Mouse (Mus musculus) heart, embryonic 11.5 days (tissue): ENCODE measurements at regions not wholly inside any gene's neighbourhood (a gene's known extent, or its start where the extent isn't known, plus 50 kb on each side); places are given as distances from the start of the nearest gene placed in this dataset.

Source experiments
- ATAC-seq: fragments of 200-750 bp; cut with Nextera tagmentation; replicated peaks from 2 replicates; pipeline ENCODE4 v1.8.0; 2017; ENCODE audit warnings: moderate library complexity; ENCODE audit not compliant: insufficient number of reproducible peaks, low FRiP score, low TSS enrichment
- H3K27ac ChIP-seq: fragments of 300-500 bp; sonication (generic); 2 replicates; pipeline ENCODE4 v1.5.1; 2014; ENCODE audit warnings: mild to moderate bottlenecking, low read depth, low read length
- H3K27me3 ChIP-seq: fragments of 300-500 bp; sonication (generic); 2 replicates; pipeline ENCODE4 v1.6.1; 2014; ENCODE audit warnings: mild to moderate bottlenecking, low read length, mixed read lengths; ENCODE audit not compliant: control insufficient read depth, insufficient read depth
- H3K36me3 ChIP-seq: fragments of 300-500 bp; sonication (generic); 2 replicates; pipeline ENCODE4 v1.6.1; 2014; ENCODE audit warnings: mild to moderate bottlenecking, low read length, moderate library complexity, mixed read lengths; ENCODE audit not compliant: control insufficient read depth, insufficient read depth
- H3K4me1 ChIP-seq: fragments of 300-500 bp; sonication (generic); 2 replicates; pipeline ENCODE4 v1.6.1; 2014; ENCODE audit warnings: low read length; ENCODE audit not compliant: control insufficient read depth, insufficient read depth
- H3K4me2 ChIP-seq: fragments of 300-500 bp; sonication (generic); 2 replicates; pipeline ENCODE4 v1.6.1; 2014; ENCODE audit warnings: mild to moderate bottlenecking, moderate library complexity
- H3K4me3 ChIP-seq: fragments of 300-500 bp; sonication (generic); 2 replicates; pipeline ENCODE4 v1.5.1; 2014; ENCODE audit warnings: low read depth, low read length
- H3K9ac ChIP-seq: fragments of 300-500 bp; sonication (generic); 2 replicates; pipeline ENCODE4 v1.6.1; 2014; ENCODE audit warnings: mild to moderate bottlenecking, low read depth, low read length, moderate library complexity
- H3K9me3 ChIP-seq: fragments of 300-500 bp; sonication (generic); replicated peaks from 2 replicates; pipeline ENCODE4 v1.6.1; 2016; ENCODE audit warnings: low read length; ENCODE audit not compliant: control insufficient read depth
- WGBS: fragments of 180-500 bp; shearing (Covaris S2); extraction: QIAGEN DNeasy Blood & Tissue Kit; methylation state at CpG from one replicate; pipeline ENCODE4 v1.1.7; 2014; ENCODE audit not compliant: insufficient replicate concordance; 5-methylcytosine and 5-hydroxymethylcytosine counted together

- H3K9ac ChIP-seq: no peak overlapping the region
- H3K36me3 ChIP-seq: no peaks in the 10 kb centered on the region
- ATAC-seq: no peak
- H3K9me3 ChIP-seq: no peaks in the 10 kb centered on the region
- H3K4me3 ChIP-seq: no peak overlapping the region
- no peak overlapping the region for H3K4me2 ChIP-seq
- WGBS: 33% methylated on average over 3 of the region's 3 CpGs
- peaks cover 3% of the 10 kb centered on the region; the same call in 1 of the 2 replicates for H3K4me1 ChIP-seq
- H3K27me3 ChIP-seq: no peaks in the 10 kb centered on the region
- peak overlapping the region; percentile 46; the same call in 1 of the 2 replicates for H3K27ac ChIP-seq
Observed at GRCm38 (mm10) chr12:94334671-94335070, 1357.4 kb upstream of the Flrt2 start.

GRCm38 (mm10) chr12:94349623-94350156 is 1342.3 kb upstream of the Flrt2 start:
- Histone ChIP-seq H3K9me3 (no peaks in the 10 kb centered on the region), H3K4me2 (no peak overlapping the region), H3K4me3 (no peak overlapping the region), H3K27ac (no peak overlapping the region), H3K36me3 (no peaks in the 10 kb centered on the region), H3K9ac (no peak overlapping the region), H3K4me1 (no peaks in the 10 kb centered on the region), H3K27me3 (no peaks in the 10 kb centered on the region)
- WGBS: 63% methylated on average over 7 of the region's 7 CpGs
- ATAC-seq: no peak

- no peak overlapping the region for H3K4me3 ChIP-seq
- no peaks in the 10 kb centered on the region for H3K9me3 ChIP-seq
- H3K27me3 ChIP-seq: no peaks in the 10 kb centered on the region
- WGBS: 84% methylated on average over 6 of the region's 6 CpGs
- no peak overlapping the region for H3K9ac ChIP-seq
- H3K36me3 ChIP-seq: no peaks in the 10 kb centered on the region
- H3K27ac ChIP-seq: no peak overlapping the region
- no peak overlapping the region for H3K4me2 ChIP-seq
- H3K4me1 ChIP-seq: no peaks in the 10 kb centered on the region
- no peak for ATAC-seq
Observed at GRCm38 (mm10) chr12:94364269-94364668, 1327.8 kb upstream of the Flrt2 start.

GRCm38 (mm10) chr12:94399991-94400390 is 1292.0 kb upstream of the Flrt2 start:
- no peak for ATAC-seq
- no peak overlapping the region for H3K9ac ChIP-seq
- H3K4me1 ChIP-seq: no peaks in the 10 kb centered on the region; the same call in 1 of the 2 replicates
- H3K36me3 ChIP-seq: no peaks in the 10 kb centered on the region
- H3K27ac ChIP-seq: no peak overlapping the region
- H3K4me3 ChIP-seq: no peak overlapping the region
- H3K9me3 ChIP-seq: no peaks in the 10 kb centered on the region
- no peak overlapping the region for H3K4me2 ChIP-seq
- 42% methylated on average over 2 of the region's 2 CpGs for WGBS
- H3K27me3 ChIP-seq: no peaks in the 10 kb centered on the region

GRCm38 (mm10) chr12:94420918-94421317 is 1271.1 kb upstream of the Flrt2 start:
- Histone ChIP-seq H3K4me3 (no peak overlapping the region), H3K4me1 (no peaks in the 10 kb centered on the region), H3K27ac (no peak overlapping the region), H3K9ac (no peak overlapping the region), H3K4me2 (no peak overlapping the region), H3K27me3 (no peaks in the 10 kb centered on the region), H3K9me3 (no peaks in the 10 kb centered on the region), H3K36me3 (no peaks in the 10 kb centered on the region)
- WGBS: 52% methylated on average over 5 of the region's 5 CpGs
- ATAC-seq: no peak

GRCm38 (mm10) chr12:94421743-94422142 is 1270.3 kb upstream of the Flrt2 start:
- Histone ChIP-seq H3K9me3 (no peaks in the 10 kb centered on the region), H3K27me3 (no peaks in the 10 kb centered on the region), H3K4me1 (no peaks in the 10 kb centered on the region), H3K36me3 (no peaks in the 10 kb centered on the region), H3K4me2 (no peak overlapping the region), H3K4me3 (no peak overlapping the region), H3K9ac (no peak overlapping the region), H3K27ac (no peak overlapping the region)
- WGBS: 56% methylated on average over 3 of the region's 3 CpGs
- no peak for ATAC-seq

GRCm38 (mm10) chr12:94424340-94424981 is 1267.6 kb upstream of the Flrt2 start:
- no peaks in the 10 kb centered on the region for H3K27me3 ChIP-seq
- no peak overlapping the region for H3K9ac ChIP-seq
- no peaks in the 10 kb centered on the region for H3K9me3 ChIP-seq
- H3K4me2 ChIP-seq: no peak overlapping the region
- no peak overlapping the region for H3K27ac ChIP-seq
- no peaks in the 10 kb centered on the region for H3K36me3 ChIP-seq
- no peak overlapping the region for H3K4me3 ChIP-seq
- WGBS: 39% methylated on average over 3 of the region's 3 CpGs
- no peak for ATAC-seq
- H3K4me1 ChIP-seq: peaks cover 2% of the 10 kb centered on the region; the same call in 1 of the 2 replicates

- no peaks in the 10 kb centered on the region for H3K4me1 ChIP-seq
- H3K27me3 ChIP-seq: no peaks in the 10 kb centered on the region
- ATAC-seq: no peak
- 89% methylated on average over 1 of the region's 1 CpGs for WGBS
- no peak overlapping the region for H3K27ac ChIP-seq
- no peaks in the 10 kb centered on the region for H3K9me3 ChIP-seq
- H3K4me3 ChIP-seq: no peak overlapping the region
- no peak overlapping the region for H3K9ac ChIP-seq
- H3K36me3 ChIP-seq: no peaks in the 10 kb centered on the region
- H3K4me2 ChIP-seq: no peak overlapping the region
Observed at GRCm38 (mm10) chr12:94449517-94449916, 1242.5 kb upstream of the Flrt2 start.

- Histone ChIP-seq H3K4me1 (no peaks in the 10 kb centered on the region), H3K4me2 (no peak overlapping the region)
- ATAC-seq: no peak
Observed at GRCm38 (mm10) chr12:94468027-94468426, 1224.0 kb upstream of the Flrt2 start.

More at GRCm38 (mm10) chr12:94468027-94468426, 1224.0 kb upstream of the Flrt2 start:
- 53% methylated on average over 2 of the region's 2 CpGs for WGBS
- Histone ChIP-seq H3K9me3 (no peaks in the 10 kb centered on the region), H3K4me3 (no peak overlapping the region), H3K36me3 (no peaks in the 10 kb centered on the region), H3K9ac (no peak overlapping the region), H3K27ac (no peak overlapping the region), H3K27me3 (no peaks in the 10 kb centered on the region)
